In genomic region chr4:136878601-136879000, GRCm38 (mm10) we compare ENCODE assay signal across 10 mouse cellular contexts. TPM values are rescaled to one million over a fixed set of nuclear protein-coding genes. Genes with fewer than 3 reads are reported as not detected.
DNase-seq lines count a peak whose midpoint lies in the region; ATAC-seq and TF ChIP-seq lines count a peak whose summit lies in the region.
"Had no signal": no experiment of that assay in that cellular context is flagged by ENCODE, and none has a peak within 500 bp of the region (broad histone marks: within the 10 kb centered on the region; RNA-seq: fewer than 3 reads in every experiment).

No protein-coding gene starts in this region.

- no peak for TF ChIP-seq EP300 in stomach, postnatal 0 days (optimal IDR thresholded peaks at IDR 0.05)

- no peaks in the 10 kb centered on the region for H3K4me1 ChIP-seq in kidney, postnatal 0 days (replicated peaks; ENCODE audit: insufficient read depth, low read length)
- peaks cover 9% of the 10 kb centered on the region for H3K4me1 ChIP-seq in testis, adult 2 months (ENCODE audit: control insufficient read depth, insufficient read depth, low read length)
- H3K4me1 ChIP-seq in stomach, postnatal 0 days (replicated peaks; ENCODE audit: control insufficient read depth, insufficient read depth), result no peaks in the 10 kb centered on the region

- DNase-seq in cerebellum, adult 18-20 months, result peak; percentile 31 to 34
- no peak for DNase-seq in cerebellum, adult 11 months
- DNase-seq in kidney, postnatal 0 days (ENCODE audit: low spot score), result peak; percentile 22
- no peak for DNase-seq in kidney, adult 11 months
- DNase-seq in testis, postnatal 14 days (ENCODE audit: low spot score), result no peak
- DNase-seq in stomach, postnatal 0 days (ENCODE audit: low spot score), result no peak
- DNase-seq in B cell, adult 2 months, result no peak
- DNase-seq: left cerebral cortex, postnatal 4 days had no signal

- H3K4me2 ChIP-seq in kidney, postnatal 0 days (ENCODE audit: low read length), result no peak overlapping the region
- no peak overlapping the region for H3K4me2 ChIP-seq in stomach, postnatal 0 days (replicated peaks; ENCODE audit: low read depth)

- TF ChIP-seq CTCF in kidney, postnatal 0 days (IDR thresholded peaks at IDR 0.05; ENCODE audit: low read depth), result peak; percentile 49
- TF ChIP-seq CTCF in testis, adult 2 months (IDR thresholded peaks at IDR 0.05; ENCODE audit: control insufficient read depth, insufficient read depth, insufficient replicate concordance, low read depth, low read length), result peak; percentile 16; the same call in 1 of the 2 replicates
- peak; percentile 59 for TF ChIP-seq CTCF in stomach, postnatal 0 days (IDR thresholded peaks at IDR 0.05; ENCODE audit: low read depth)

- no peaks in the 10 kb centered on the region for H3K36me3 ChIP-seq in kidney, postnatal 0 days (ENCODE audit: insufficient read depth, low read length)
- no peaks in the 10 kb centered on the region for H3K36me3 ChIP-seq in testis, adult 2 months (ENCODE audit: control insufficient read depth, insufficient read depth, low read length)
- H3K36me3 ChIP-seq in stomach, postnatal 0 days (ENCODE audit: control insufficient read depth, insufficient read depth, low read length), result no peaks in the 10 kb centered on the region

- H3K9ac ChIP-seq in kidney, postnatal 0 days (ENCODE audit: low read depth, low read length), result no peak overlapping the region
- H3K9ac ChIP-seq in stomach, postnatal 0 days (ENCODE audit: low read length), result no peak overlapping the region

- H3K27me3 ChIP-seq in kidney, postnatal 0 days (ENCODE audit: insufficient read depth, low read length), result no peaks in the 10 kb centered on the region
- H3K27me3 ChIP-seq in testis, adult 2 months (ENCODE audit: control insufficient read depth, insufficient read depth, low read length), result no peaks in the 10 kb centered on the region
- H3K27me3 ChIP-seq in stomach, postnatal 0 days (ENCODE audit: control insufficient read depth, insufficient read depth, low read length), result no peaks in the 10 kb centered on the region

- no peak overlapping the region for H3K4me3 ChIP-seq in kidney, postnatal 0 days (replicated peaks; ENCODE audit: low read depth, low read length)
- H3K4me3 ChIP-seq in testis, adult 2 months (ENCODE audit: control insufficient read depth, low read depth, low read length), result peak overlapping the region; percentile 82
- H3K4me3 ChIP-seq in stomach, postnatal 0 days (ENCODE audit: low read depth, low read length), result no peak overlapping the region

- no peak for TF ChIP-seq POLR2A in testis, adult 2 months (IDR thresholded peaks at IDR 0.05; ENCODE audit: control insufficient read depth, low read depth, low read length)

- H3K9me3 ChIP-seq in kidney, postnatal 0 days (replicated peaks; ENCODE audit: low read length), result no peaks in the 10 kb centered on the region
- H3K9me3 ChIP-seq in stomach, postnatal 0 days (ENCODE audit: control insufficient read depth, low read length), result no peaks in the 10 kb centered on the region

- ATAC-seq in kidney, postnatal 0 days (replicated peaks; ENCODE audit: low FRiP score, low read depth), result no peak
- no peak for ATAC-seq in stomach, postnatal 0 days (ENCODE audit: low FRiP score, low TSS enrichment)
- ATAC-seq: forebrain, embryonic 16.5 days had no signal

- 30% methylated on average over 5 of the region's 5 CpGs for WGBS in kidney, postnatal 0 days
- 28% methylated on average over 5 of the region's 5 CpGs for WGBS in stomach, postnatal 0 days

- no peak overlapping the region for H3K27ac ChIP-seq in kidney, postnatal 0 days
- H3K27ac ChIP-seq in testis, adult 2 months (ENCODE audit: control insufficient read depth, insufficient read depth, low read depth, low read length), result no peak overlapping the region
- no peak overlapping the region for H3K27ac ChIP-seq in stomach, postnatal 0 days (replicated peaks)

RNA-seq across cellular contexts. Expression of gene C1qb, which starts 7.4 kb away (rescaled TPM):
- 54.4 and 69.0 TPM in 2 replicates for polyA plus RNA-seq in kidney, postnatal 0 days (2015; fragmentation: Nextera tagmentation; extraction: Ambion mirVana)
- polyA plus RNA-seq in testis, adult 2 months (2012; rRNA removed), result 18.9 and 20.5 TPM in 2 replicates
- polyA plus RNA-seq in stomach, postnatal 0 days (2015; fragmentation: Nextera tagmentation; extraction: Ambion mirVana), result 79.6 and 80.6 TPM in 2 replicates

RNA-seq across cellular contexts. Expression of gene C1qc, which starts 14.3 kb away (rescaled TPM):
- 27.2 and 34.6 TPM in 2 replicates for polyA plus RNA-seq in kidney, postnatal 0 days (2015; fragmentation: Nextera tagmentation; extraction: Ambion mirVana)
- polyA plus RNA-seq in testis, adult 2 months (2012; rRNA removed), result 8.9 and 10.9 TPM in 2 replicates
- 48.6 and 49.4 TPM in 2 replicates for polyA plus RNA-seq in stomach, postnatal 0 days (2015; fragmentation: Nextera tagmentation; extraction: Ambion mirVana)

RNA-seq across cellular contexts. Expression of gene C1qa, which starts 20.0 kb away (rescaled TPM):
- polyA plus RNA-seq in kidney, postnatal 0 days (2015; fragmentation: Nextera tagmentation; extraction: Ambion mirVana), result 30.2 and 35.8 TPM in 2 replicates
- polyA plus RNA-seq in testis, adult 2 months (2012; rRNA removed), result 5.2 and 6.7 TPM in 2 replicates
- 49.7 and 53.0 TPM in 2 replicates for polyA plus RNA-seq in stomach, postnatal 0 days (2015; fragmentation: Nextera tagmentation; extraction: Ambion mirVana)

RNA-seq across cellular contexts. Expression of gene Ephb2, which starts 42.8 kb away (rescaled TPM):
- polyA plus RNA-seq in kidney, postnatal 0 days (2015; fragmentation: Nextera tagmentation; extraction: Ambion mirVana), result 4.5 and 4.6 TPM in 2 replicates
- polyA plus RNA-seq in testis, adult 2 months (2012; rRNA removed), result 0.49 and 1.7 TPM in 2 replicates
- polyA plus RNA-seq in stomach, postnatal 0 days (2015; fragmentation: Nextera tagmentation; extraction: Ambion mirVana), result 2.3 and 2.5 TPM in 2 replicates

Comparison
In these comparisons a context has a peak if more than half of its experiments do, and no peak if none do; other contexts are left out.
1. DNase-seq: peak in cerebellum, adult 18-20 months (2 of 2) and kidney, postnatal 0 days (single experiment); none in cerebellum, adult 11 months (single experiment), kidney, adult 11 months (single experiment), testis, postnatal 14 days (single experiment), stomach, postnatal 0 days (single experiment) and B cell, adult 2 months (0 of 2).
2. Peak in every context shown above with its lines, with median percentiles within 50 percentile points of each other: CTCF ChIP-seq.